Mouse (Mus musculus): ENCODE data around the gene Olfm4. TPM values are rescaled to one million over a fixed set of nuclear protein-coding genes. Genes with fewer than 3 reads are reported as not detected.

The Olfm4 gene
- polyA plus RNA-seq (2012; rRNA removed), result 0.14 and 0.26 TPM in 2 replicates

DNA sequence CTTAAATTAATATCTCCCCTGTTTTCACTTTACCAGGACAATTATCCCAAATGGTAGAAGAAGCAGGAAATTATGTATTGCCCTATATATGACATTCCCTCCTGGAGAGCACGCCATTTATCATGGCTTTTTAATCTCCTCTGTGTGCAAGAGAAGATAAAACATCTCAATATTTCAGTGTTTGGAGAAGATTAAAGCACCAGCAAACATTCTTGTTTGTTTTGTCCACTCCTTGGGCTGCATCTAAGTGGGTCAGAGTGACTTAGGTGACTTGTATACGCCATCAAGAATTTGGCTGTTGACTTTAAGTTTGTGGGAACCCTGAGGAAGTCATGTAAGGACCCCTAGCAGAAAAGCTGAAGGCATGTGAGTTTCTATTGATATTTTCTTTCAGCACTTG is at the start of gene Olfm4:
Olfm4 (plus strand) TSS at position 301 of the 400 bp plus-strand sequence.

Other genes starting within 250 kb of the Olfm4 start
- gene Pcdh8, start 212.8 kb upstream of the Olfm4 start, polyA plus RNA-seq (2012; rRNA removed), result 0.02 TPM in 1 of 2 replicates, not detected in the other

All from stomach, adult 2 months (tissue).